Mouse (Mus musculus): ENCODE results near the gene Tspan18.
A peak's percentile ranks its signal among the peaks of the same experiment; 100 is the strongest.

Gene Tspan18

DNA sequence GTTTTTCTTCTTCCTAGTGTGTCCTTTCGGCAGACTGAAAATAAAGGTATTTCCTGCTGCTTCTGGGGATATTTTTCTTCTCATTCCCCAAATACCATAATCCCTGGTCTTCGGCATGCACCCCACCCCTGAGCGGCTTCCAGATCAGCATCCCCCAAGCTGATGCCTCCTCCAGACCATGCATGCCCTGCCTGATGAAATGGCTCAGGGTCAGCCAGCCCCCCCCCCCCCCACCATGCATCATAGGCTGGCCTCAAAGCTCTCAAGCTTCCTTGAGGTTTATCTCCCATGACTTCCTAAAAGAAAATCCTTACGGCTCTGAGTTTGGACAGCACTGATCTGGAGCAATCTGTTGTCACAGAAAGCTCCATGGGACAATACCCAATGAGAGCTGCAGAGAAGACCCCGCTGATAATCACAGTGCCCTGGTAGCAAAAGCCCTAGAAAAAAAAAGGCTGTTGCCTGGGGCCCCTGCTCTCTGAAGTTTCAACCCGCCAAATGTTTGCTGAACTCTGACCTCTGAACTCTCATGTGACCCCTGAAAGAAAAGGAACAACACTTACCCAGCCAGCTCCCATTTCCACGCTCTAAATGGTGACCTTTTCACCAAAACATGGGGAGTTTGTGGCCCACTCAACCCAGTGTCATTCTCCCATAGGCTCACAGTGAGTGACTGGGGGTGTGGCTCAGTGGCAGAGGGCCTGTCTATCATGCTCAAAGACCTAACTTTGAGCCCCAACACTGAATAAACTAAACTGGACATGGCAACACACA lies 43.8 kb downstream of the Tspan18 start:
- DNase-seq: no peak

DNA sequence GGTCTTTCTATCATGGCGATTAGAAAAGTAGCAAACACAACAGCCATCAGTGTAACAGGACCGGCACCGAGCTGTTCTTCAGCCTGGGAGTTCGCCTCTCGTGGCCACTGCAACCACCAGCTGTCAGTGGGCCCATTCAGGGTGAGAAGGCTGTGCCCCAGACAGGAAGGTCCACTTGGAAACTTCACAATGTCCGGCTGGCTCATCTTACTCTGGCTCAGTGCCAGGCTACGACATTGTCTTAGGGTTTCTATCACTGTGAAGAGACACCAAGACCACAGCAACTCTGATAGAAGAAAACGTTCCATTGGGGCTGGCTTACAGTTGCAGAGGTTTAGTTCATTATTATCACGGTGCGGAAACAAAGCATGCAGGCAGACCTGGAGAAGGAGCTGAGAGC lies 45.1 kb downstream of the Tspan18 start:
- no peak for DNase-seq

DNA sequence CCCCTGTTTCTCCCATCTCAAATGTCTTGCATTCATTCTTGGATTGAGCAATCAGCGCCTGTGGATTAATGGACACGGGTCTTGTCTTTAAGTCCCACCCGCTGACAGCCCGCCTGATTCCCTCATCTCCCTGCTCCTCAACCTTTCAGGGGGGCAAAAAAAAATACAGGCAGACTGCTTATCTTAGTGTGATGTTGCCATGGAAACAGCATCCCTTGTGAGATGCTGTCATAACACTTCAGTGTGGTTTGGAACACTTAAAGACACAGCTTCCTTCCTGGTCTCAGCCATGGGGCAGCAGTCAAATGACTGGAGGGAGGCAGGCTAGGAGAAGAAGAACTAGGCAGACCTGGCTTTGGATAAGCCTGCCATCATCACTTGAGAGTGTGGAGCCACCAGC lies 47.0 kb downstream of the Tspan18 start:
- no peak for DNase-seq

DNA sequence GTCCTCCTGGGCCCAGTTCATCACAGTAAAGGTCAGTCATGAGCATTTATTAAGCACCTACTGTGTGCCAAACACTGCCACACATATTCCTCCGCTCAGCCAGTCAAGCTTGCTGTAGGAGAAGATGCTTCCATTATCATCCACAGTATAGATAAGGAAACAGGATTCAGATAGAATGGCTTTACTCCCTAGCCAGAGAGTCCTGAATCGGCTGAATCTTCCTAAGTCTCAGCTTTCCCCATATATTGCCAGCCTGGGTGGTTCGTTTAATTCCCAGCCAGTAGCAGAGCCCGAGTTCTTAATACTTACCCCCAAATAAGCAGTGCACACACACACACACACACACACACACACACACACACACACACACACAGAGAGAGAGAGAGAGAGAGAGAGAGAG lies 47.6 kb downstream of the Tspan18 start:
- no peak for DNase-seq

GRCm38 (mm10) chr2:93286321-93286720 lies 48.0 kb downstream of the Tspan18 start:
- no peak for DNase-seq

DNA sequence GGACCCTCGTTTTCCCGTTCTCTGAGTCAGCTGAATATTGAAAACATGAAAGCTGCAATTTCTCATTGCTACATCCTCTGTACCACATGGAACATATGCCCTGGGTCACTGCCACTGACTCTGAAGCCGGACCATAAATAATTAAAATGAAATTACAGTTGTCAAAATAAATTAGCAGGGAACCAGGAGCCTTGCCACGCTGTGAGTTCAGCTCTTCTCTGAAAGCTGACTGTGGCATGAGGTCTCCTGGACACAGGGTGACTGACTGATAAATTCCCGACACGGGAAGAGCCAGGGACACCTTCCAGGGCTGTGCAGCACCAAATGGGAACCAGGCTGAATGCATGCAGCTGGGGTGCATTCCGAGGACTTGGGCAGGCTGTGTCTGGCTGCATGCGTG lies 48.5 kb downstream of the Tspan18 start:
- DNase-seq: no peak

DNA sequence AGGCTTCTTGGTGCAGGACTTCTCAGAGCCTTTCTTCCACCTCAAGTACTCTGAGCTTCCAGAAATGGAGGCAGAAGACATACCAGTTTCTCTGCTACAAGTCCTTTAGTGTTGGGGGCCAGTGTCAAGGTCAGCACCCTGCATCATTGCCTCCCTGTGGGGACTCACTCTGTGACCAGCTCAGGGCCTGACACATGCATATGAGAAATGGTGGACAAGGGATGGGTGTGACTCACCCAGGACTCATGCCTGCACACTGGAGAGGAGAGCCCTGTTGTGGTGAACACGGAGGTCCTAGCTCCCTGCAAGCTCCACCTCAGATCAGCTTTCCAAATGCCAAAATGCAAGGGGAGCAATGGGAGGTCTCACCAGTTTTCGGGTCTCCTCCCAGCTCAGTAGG lies 49.7 kb downstream of the Tspan18 start:
- no peak for DNase-seq

DNA sequence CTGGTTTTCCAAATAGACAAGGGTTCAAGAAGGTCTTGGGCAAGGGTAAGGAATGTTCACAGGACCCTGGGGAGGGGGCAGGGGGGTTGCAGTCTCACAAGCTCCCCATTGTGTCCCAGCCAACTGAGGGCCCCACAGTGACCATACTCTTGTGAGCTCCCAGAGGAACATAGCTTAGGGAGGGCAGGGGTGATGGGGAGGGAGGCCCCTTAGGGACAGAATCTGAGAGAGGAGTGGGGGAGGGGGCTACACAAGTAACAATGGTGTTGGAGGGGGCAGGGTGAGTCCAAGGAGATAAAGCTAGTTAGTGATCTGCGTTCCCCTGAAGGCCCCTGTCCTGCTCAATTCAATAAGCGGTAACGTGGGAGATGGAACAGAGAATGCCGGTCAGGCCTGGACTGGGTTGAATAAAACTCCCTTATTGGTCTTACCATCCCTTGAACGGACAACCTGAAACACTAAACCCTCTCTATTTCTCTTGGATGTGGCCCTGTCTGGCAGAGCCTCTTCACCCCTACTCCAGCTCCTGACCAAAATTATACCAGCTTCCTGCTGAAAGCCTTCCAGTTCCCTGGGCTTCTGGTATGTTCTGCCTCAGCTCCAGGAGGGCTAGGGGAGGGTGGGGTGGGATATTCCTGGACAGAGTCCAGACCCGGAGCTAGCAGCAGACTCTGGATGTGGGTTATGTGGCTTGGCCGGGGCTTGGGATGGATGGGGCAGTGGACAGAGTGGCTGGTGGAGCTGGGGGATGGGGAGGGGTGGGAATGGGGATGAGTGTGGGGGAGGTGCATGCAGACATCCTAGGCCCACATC lies 50.6 kb downstream of the Tspan18 start:
- DNase-seq: no peak

DNA sequence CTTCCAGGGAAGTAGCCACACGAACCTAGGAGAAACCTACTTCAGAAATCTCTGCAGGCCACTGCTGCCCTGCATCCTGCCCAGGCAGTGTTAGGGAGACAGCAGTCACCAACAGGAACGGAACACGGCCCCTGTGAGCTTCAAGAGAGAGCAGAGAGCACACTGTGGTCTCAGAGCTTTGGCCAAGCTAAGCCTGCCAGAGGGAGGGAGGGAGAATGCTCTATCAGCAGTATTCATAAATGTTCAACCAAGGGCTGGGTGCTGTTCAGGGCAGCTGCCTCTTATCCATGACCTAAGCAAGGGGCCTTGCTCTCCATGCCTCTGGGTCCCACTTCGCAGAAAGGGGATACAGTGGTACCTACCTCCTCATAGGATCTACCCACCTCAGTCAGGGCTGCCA lies 51.7 kb downstream of the Tspan18 start:
- DNase-seq: no peak

- DNase-seq: no peak
Observed at GRCm38 (mm10) chr2:93281466-93281865, 52.8 kb downstream of the Tspan18 start.

DNA sequence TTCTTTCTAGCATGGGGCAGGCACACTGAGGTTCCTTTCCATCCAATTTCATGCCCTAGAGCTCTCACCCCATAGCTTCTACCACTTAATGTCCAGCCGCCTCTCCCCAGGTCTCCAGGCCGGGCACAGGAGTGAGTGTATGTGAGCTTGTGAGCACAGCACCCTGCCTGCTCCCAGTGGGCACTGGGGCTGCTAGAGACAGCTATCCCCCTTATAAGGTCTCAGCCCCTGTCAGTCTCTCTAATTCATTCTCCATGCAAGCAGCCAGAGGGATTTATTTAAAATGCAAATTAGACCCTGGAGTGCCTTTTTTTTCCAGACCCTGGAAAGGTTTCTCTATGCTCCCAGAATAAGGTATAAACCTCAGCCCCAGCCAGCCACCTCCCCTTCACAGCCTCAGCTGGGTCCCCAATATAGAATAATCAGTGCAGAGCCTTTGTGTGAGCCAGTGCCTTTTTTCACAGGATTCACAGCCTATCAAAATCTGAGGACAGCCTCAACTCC lies 54.1 kb downstream of the Tspan18 start:
- DNase-seq: no peak

DNA sequence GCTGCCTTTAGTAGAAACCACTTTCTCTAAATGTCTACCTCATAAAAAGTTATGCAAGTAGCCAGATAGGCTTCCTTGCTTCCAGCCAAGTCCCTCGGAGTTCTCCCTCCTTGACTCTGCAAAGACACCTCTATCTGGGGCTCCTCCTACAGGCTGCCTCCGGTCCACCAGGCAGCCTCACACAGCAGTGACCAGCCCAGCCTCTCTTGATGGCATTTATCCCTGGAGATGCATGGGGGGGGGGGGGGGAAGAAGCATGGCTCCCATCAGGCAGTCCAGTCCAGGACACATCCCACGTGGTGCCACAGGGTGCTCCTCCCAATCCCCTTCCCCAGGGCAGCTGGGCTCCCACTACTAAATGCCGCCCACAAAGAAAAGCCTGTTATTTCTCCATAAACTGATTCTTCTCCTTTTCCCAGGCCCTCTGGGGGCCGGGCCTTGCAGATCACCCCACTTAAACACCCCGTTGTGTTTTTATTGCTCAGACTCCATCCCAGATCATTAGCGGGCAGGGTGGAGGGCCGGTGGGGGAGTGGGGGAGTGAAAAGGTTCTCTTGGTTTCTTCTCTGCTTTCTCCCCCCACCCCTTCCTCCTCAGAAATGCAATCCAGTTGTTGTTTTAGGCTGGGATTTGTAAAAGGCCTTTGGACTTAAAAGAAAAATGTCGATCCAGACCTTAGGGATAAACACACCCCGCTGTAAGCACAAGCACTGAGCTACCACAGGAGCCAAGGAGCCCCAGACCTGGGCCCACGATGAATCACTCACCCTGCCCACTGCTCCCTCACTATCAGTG lies 55.9 kb downstream of the Tspan18 start:
- DNase-seq: no peak

DNA sequence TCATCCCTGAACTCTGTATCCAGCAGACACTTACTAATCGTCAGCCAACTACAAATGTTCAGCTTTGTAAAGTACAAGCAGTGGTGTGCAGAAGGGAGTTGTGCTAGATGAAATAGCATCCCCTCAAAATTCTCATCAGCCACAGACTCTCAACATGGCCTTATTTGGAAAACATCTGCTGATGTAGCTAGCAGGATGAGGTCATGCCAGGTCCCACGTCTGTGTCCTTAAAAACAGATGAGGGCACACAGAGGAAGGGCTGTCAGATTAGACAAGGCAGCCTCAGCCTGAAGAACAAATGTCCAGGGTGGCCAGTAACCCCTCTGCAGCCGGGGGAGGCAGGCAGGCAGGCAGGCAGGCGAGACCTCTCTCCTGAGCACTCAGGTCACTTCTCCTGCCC lies 56.8 kb downstream of the Tspan18 start:
- no peak for DNase-seq

GRCm38 (mm10) chr2:93276026-93276425 lies 58.3 kb downstream of the Tspan18 start:
- peak; percentile 38 for DNase-seq

DNA sequence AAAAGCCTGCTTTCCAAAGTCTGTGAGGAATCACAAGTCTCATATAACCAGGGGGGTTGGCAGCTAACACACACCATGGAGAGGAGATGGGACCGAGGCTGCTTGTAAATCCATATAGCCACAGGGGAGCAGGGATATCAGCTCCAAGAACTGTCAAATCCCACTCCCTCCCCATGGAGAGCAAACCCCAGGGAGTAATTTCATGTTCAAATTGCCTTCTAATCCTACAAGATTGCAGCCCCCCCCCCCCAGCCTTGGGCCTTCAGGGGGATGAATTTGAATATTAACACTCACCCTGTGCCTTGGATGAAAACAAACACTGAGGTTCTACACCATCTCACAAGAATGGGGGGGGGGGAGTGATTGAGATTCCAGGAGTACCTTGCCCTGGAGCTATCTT lies 60.4 kb downstream of the Tspan18 start:
- no peak for DNase-seq

- no peak for DNase-seq
Observed at GRCm38 (mm10) chr2:93270083-93270482, 64.2 kb downstream of the Tspan18 start.

- DNase-seq: no peak
Observed at GRCm38 (mm10) chr2:93269611-93270010, 64.7 kb downstream of the Tspan18 start.

GRCm38 (mm10) chr2:93268711-93269270 lies 65.5 kb downstream of the Tspan18 start:
- no peak for DNase-seq

DNA sequence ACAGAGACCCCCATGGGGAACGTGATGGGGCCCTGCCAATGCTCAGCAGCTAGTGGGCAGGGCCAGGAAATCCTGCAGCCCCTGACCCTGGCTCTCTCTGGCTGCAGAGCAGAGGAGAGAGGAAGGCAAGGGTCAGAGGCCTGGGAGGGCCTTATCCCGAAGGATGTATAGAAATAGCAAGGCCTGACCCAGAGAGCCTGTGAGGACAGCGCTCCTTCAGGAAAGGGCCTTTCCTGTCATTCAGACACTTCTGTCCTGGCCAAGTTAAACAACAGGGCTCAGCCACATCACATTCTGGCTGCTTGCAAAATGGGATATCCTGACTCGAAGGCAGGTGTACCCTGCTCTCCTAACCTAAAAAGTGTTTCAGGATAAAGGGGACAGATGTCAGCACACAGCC lies 66.5 kb downstream of the Tspan18 start:
- DNase-seq: no peak

GRCm38 (mm10) chr2:93266565-93267169 lies 67.6 kb downstream of the Tspan18 start:
- DNase-seq: no peak

- DNase-seq: no peak
Observed at GRCm38 (mm10) chr2:93262291-93263285, 71.7 kb downstream of the Tspan18 start.

Data from right cerebral cortex, postnatal 25 days (tissue).